Mouse (Mus musculus) CH12.LX (cell line): Measurements from ENCODE around the gene Ccdc88a.

ENCODE experiments used
- CHD1 ChIP-seq: IDR thresholded peaks from 2 replicates; pipeline ENCODE4 v1.6.1; 2012; ENCODE audit warnings: low read depth, low read length, improper control_type of control experiment, inconsistent platforms
- CTCF ChIP-seq, 2 experiments: IDR thresholded peaks in 1 of 2; conservative IDR thresholded peaks in 1 of 2; 2 replicates each; pipeline ENCODE4 v1.5.1; 2011 to 2012; ENCODE audit warnings: low read depth in 2 of 2, low read length in 2 of 2, improper control_type of control experiment in 1 of 2, inconsistent platforms in 1 of 2, mild to moderate bottlenecking in 1 of 2, moderate library complexity in 1 of 2
- EP300 ChIP-seq: IDR thresholded peaks from 2 replicates; pipeline ENCODE4 v1.6.1; 2011; ENCODE audit warnings: low read length, improper control_type of control experiment
- NELFE ChIP-seq: IDR thresholded peaks from 2 replicates; pipeline ENCODE4 v1.6.1; 2011; ENCODE audit warnings: low read depth, low read length, improper control_type of control experiment
- NRF1 ChIP-seq: IDR thresholded peaks from 2 replicates; pipeline ENCODE4 v1.6.1; 2014; ENCODE audit warnings: low read depth, mild to moderate bottlenecking, inconsistent platforms, low read length, improper control_type of control experiment, moderate library complexity
- POLR2A ChIP-seq: IDR thresholded peaks from 2 replicates; pipeline ENCODE4 v1.6.1; 2011; ENCODE audit warnings: low read depth, mild to moderate bottlenecking, improper control_type of control experiment, low read length
- POLR2AphosphoS2 ChIP-seq: IDR thresholded peaks from 2 replicates; pipeline ENCODE4 v1.6.1; 2011; ENCODE audit warnings: low read depth, low read length, improper control_type of control experiment
- RAD21 ChIP-seq: IDR thresholded peaks from 2 replicates; pipeline ENCODE4 v1.6.1; 2011; ENCODE audit warnings: low read depth, mild to moderate bottlenecking, low read length, improper control_type of control experiment, moderate library complexity
- USF1 ChIP-seq: IDR thresholded peaks from 2 replicates; pipeline ENCODE4 v1.6.1; 2014; ENCODE audit warnings: low read depth, mild to moderate bottlenecking, inconsistent platforms, low read length, improper control_type of control experiment
- ZKSCAN1 ChIP-seq: IDR thresholded peaks from 2 replicates; pipeline ENCODE4 v1.6.1; 2012; ENCODE audit warnings: low read depth, inconsistent platforms, low read length, improper control_type of control experiment, borderline replicate concordance
- ZMIZ1 ChIP-seq: IDR thresholded peaks from 2 replicates; pipeline ENCODE4 v1.6.1; 2012; ENCODE audit warnings: low read depth, mild to moderate bottlenecking, inconsistent platforms, low read length, improper control_type of control experiment

DNA sequence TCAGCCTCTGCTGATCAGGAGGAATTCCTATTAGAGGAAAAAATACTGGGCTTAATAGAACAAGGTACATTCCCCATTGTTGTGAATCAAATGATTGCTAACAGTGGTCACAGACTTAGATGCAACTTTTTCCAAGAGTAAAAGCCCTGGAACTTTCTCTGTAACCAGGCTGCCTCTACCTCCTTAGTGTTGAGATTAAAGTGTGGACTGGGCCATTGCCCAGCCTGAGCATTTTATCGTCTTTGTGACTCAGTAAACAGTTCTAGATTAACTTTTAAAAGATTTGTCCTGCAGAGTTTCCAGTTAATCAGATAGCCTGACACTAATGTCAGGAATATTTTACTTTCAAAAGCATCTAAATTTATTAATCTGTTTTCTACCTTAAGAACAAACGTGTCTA lies 173.3 kb downstream of the Ccdc88a start:
- TF ChIP-seq POLR2A (no peak), NRF1 (no peak), CHD1 (peak; percentile 12; the same call in 1 of the 2 replicates), RAD21 (no peak), EP300 (no peak), CTCF (conservative IDR thresholded peaks at IDR 0.05 in 1 of 2, IDR thresholded peaks at IDR 0.05 in 1 of 2; ENCODE audit: low read depth in 2 of 2, low read length in 2 of 2) (no peak), POLR2AphosphoS2 (no peak; the same call in 1 of the 2 replicates), ZMIZ1 (no peak), ZKSCAN1 (no peak), NELFE (no peak), USF1 (no peak)
